Mouse (Mus musculus) T-helper 1 cell (primary cell): Measurements from ENCODE around the gene Tlnrd1.

Experiments used
- in situ Hi-C: fragments of 300-600 bp; cut with MboI, MseI; formaldehyde crosslinking; loops from one replicate; pipeline ENCODE4 v1.15.1; 2025; ENCODE audit warnings: high pct_unique_total_duplicates

Gene Tlnrd1

DNA sequence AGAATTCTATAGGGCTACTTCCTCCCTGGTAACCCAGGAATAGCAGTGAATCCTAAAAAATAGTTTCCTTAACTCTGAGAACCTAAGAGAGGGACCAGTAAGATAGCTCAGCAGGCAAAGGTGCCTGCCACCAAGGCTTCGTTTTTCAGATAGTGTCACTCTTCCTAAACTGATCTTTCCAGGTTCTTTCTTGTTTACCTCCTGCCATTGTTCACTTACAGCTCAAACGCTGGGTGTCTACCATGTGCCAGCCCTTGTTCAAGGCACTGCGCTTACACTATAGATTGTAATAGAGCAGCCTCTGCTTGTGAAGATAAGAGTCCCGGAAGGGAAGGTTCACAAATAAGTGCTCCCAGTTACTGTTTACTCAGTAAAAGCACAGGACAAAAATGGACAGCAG, 1.7 kb upstream of the Tlnrd1 start:
- in situ Hi-C loops, result loop anchor here (10.0 to 25.0 kb wide), 2 partner anchors 231 to 801 kb away; partner anchors contain the start of gene Zfand6

DNA sequence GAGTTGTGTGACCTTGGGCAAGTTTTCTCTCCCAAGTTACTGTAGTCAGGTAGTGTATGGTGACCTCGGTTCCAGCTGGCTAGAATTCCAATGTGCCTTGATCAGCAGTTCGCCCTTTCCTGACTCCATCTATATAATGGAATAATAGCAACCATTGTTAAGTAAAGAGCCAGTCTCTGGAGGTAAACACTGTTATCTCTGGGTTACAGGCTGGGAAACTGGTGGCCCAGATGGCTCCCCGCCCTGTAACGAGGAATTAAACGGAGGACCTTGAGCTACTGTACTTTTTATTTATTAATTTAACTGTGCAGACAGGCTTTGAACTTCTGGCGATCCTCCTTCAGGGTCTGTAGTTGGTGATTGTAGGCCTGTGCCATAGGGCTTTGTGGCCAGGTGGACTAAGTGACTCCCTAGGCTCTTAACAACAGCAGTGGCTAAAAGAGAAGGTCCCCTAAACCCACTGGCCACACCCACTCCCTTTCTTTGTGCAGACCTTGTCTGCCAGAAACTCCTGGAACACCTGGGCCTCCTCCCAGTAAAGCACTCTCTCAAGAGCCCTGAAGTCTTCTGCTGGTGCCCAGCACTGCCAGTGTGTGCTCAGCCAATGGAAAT, 922 bp upstream of the Tlnrd1 start:
- in situ Hi-C loops, result loop anchor here (10.0 to 25.0 kb wide), 2 partner anchors 230 to 802 kb away; partner anchors contain the start of gene Zfand6

DNA sequence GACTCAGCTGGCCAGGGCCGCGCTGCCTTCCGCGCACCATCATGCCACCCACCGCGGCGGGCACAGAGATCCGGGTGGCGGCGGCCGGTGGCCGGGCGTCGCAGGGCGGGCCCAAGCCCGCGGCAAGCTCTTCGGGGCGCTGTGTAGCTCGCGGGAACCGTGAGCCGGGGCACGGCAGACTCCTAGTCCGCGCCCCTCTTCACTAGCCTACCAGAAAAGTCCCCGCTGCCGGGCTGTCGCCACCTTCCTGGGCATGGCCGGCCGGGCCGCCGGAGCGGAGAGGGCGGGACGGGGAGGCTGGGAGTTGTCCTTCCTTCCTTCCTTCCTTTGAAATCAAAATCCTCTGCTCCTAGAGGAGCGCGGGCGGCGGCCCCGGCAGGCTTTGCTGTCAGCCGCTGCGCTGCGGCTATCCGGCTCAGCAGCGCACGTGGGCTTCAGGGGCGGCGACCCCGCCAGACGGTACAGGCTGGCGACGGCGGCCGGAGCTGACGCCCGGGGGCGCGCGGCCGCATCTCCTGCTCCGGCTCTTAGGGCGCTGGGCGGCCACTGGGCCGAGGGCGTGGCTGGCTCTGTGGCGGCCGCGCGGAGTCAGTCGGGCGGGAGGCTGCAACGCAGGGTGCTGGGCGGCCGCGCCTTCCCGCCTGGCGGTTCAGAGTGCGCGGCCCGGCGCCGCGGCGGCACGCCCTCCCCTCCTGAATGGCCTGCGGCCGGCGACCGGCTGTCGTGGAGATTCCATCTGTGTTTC, 657 bp downstream of the Tlnrd1 start:
- in situ Hi-C loops, result loop anchor here (10.0 to 25.0 kb wide), 2 partner anchors 229 to 804 kb away; partner anchors contain the start of gene Zfand6

DNA sequence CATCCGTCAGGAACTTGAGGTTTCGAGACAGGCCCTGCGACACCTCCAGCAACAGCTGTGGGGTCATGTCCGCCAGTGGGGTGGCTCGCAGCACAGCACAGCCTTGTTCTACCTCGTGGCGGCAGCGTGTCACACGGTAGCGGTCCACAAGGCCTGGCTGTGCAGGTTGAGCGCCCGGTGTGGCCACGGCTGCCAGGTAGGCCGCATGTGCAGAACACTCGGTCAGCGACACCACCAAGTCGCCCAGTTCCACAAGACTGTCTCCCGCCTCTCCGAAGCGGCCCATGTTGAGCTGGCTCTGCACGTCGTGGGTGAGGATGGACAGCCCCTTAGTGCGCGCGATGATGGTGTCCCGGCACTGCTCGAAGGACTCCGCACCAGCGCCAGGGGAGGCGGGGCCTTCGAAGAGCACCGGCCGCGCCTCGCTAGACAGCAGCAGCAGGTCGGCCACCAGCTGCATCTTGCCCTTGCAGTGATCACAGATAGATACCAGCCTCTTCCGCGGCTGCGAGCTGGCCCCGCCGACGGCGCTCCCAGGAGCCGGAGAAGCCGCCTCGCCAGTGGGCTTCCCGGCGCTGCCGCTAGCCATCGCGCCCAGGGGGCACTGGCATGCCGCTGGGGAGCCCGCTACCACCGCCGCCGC, 1.4 kb downstream of the Tlnrd1 start:
- in situ Hi-C loops, result loop anchor here (10.0 to 25.0 kb wide), 2 partner anchors 228 to 805 kb away; partner anchors contain the start of gene Zfand6

DNA sequence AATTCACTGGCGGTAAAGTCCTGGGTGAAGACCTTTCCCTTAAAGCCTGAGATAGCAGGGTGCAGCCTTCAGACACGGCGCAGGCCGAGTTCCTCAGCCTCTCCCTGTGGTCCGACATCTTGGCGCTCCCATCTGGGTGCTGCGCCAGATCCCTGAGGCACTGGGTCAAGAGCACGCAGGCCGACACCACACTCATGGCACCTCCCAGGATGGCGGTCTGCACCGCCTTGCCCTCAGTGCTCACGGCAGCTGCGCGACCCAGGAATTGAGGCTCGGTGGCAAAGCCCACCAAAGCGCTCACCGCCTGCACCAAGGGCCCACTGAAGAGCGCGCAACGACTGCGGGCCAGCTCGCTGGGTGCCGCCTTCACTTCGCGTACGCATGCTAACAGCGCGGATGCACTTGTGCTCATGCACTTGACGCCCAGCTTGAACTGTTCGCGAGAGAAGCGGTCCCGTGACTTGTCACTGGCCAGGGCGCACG, 1.9 kb downstream of the Tlnrd1 start:
- in situ Hi-C loops, result loop anchor here (10.0 to 25.0 kb wide), 2 partner anchors 227 to 805 kb away; partner anchors contain the start of gene Zfand6

DNA sequence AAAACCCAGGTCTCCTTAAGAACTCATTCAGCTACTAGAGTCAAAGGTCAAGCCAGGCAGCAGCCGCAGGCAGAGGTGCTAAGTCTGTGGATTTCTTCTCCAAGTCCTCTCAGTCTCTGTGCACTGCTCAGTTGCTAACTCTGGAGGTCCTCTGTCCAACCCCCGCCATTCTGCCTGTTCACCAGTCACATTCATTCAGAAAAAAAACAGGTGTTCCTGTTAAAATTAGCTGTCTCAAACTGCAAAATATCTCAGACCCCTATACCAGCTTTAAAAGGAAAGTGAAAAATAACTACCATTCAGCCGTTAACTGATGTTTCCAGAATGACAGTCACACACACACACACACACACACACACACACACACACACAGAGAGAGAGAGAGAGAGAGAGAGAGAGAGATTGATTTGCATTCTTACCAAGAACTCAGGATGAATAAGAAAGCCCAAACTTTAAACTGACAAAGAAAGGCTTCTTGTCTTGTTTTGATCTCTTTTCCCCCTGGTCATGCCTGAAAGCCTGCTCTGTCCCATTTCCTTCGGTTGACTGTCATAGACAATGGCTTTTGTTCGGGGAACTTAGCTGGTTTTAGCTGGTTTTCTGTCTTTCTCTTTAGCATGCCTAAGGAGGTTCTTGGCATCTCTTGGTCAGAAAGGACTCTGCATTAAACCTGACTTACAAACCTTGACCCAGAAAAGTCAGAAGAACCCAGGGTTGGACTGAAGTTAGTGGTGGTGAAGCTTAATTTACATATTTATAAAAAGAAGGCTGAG, 5.2 kb downstream of the Tlnrd1 start:
- in situ Hi-C loops, result loop anchor here (25.0 kb wide), 1 partner anchor 808 kb away; the partner anchor contains the start of gene Zfand6

DNA sequence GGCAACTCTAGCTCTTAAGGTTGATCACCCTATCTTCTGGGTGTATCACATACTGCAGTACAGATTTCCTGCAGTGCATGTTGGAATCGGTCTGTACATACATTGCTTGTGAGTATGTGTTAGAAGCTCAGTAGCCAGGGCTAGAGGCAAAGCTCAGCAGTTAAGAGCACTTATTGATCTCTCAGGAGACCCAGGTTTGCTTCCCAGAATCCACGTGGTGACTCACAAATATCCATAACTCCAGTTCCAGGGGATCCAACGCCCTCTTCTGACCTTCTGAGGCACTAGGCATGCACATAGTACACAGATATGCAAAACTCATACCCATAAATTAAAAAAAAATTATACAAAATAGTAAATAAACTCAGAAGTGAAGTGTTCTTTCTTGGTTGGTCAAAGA, 7.0 kb downstream of the Tlnrd1 start:
- in situ Hi-C loops, result loop anchor here (25.0 kb wide), 1 partner anchor 810 kb away; the partner anchor contains the start of gene Zfand6

DNA sequence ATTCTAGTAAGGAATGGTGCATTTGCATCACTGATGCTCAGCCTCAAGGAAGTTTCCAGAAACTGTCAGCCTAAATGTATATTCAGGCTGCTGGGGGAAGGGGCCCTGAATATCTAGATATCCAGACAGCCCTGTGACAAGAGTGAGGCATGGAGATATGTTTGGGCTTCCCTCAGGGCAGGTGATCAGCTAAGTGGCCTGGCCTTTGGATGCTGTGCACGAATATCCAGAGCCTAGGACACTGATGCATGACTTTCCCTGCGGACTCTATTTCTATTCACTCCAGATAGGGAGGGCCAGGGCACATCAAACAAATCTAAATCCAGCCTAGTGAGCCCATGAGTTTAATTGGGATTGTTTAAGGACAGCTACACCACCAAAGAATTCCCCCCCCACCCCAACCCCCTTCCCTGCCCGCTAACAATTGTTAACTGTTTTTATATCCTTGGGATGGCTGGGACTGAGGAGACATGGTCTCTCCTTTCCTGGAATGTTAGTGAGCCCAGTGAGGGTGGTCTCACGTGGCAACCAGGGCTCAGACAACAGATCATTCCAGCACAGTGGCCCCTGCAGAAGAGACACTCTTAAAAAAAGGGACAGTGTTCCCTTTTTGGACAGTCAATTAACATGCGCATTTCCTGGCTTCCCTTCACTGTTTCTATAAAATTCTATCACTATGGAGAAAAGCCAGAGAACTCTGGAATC, 14.1 kb downstream of the Tlnrd1 start:
- in situ Hi-C loops, result no loop called here

DNA sequence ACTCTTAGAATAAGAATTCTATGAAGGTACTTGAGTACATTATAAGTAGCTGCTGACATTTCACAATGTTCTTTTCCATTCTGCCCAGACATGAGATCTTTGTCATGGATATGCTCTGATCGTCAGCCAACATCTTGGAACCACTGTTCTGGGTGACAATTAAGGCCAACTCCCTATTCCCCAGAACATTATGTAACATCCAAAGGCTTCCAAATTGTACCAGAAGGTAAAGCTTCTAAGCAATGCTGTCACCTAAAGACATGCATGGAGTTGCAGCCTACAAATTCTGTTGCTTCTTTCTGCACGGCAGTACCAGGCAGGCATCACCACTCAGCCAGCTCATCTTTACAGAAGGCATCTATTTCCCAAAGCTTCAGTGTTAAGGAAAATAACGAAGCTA, 15.9 kb downstream of the Tlnrd1 start:
- in situ Hi-C loops, result no loop called here

DNA sequence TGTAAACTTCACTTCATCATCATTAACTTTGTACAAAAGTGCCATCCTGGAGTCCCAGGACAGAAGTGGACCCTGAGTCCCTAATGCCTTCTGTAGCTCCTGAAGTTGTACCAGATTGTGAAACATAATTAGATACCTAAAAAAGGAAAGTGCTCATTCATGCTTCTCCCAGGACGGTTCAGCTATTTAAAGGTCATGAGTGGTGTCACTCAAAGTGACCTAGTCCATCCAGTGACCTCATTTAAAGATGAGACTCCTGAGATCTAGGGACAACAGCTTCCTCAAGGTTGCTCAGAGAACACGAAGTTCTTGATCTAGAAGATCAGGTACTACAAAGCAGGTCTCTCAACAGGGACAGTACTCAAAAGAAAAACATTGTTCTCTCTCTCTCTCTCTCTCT, 20.6 kb downstream of the Tlnrd1 start:
- in situ Hi-C loops, result no loop called here

DNA sequence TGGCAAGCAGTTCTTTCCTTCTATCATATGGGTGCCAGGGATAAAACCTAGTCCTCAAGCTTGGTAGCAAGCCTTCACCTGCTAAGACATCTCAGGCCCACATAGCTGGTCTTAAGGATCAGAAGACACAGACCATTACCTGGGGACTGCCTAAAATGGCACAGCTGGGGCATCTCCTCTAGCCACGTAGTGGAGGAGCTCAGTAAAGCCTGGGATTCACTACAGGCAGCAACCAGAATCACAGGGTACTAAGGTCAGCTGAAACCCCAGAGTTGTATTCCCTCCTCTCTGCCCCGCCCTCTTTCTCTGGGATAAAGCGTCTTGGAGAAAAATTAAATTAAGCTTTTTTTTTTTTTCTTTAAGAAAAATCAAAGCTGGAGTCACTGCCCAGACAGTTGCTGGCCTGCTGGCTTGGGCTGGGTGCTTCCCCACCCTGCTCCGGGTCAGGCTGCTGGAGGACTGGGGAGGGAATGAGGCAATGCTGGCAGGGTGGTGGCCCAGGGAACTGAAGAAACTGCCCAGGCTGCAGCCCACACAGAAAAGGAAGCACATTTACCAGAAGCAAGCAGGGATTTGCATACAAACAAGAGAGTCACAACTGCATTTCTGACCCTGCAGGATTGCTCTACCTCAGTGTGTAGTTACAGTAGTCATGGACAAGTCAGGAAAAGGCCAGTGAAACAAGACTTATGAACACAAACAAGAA, 24.6 kb downstream of the Tlnrd1 start:
- in situ Hi-C loops, result no loop called here

DNA sequence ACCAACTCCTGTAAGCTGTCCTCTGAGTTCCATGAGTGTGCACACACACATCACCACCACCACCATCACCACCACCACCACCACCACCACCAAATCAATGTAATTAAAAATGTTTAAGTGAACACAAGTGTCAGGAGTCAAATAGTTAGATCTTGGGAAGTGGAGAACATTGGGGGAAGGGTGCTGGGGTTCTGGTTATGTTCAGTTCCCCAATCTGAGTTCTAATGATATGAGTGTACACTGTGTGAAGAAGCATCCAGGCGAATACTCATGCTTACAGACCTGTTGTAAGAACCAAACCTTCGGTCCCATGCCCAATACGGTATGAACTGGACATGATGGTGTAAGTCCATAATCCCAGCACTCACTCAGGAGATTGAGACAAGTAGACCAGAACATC, 26.2 kb downstream of the Tlnrd1 start:
- in situ Hi-C loops, result no loop called here

DNA sequence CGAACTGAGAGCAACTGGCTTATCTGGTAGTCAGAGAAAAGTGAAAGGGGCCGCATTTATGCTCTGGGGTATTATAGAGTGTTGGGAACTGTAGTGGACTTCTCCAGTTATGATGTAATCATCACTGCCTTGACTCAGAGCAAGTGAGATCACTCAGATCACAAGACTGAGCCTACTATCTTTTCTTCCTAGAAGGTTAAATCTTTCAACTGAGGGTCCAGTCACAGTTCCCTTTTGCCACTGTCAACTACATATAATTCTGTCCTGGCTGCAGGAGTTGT, 27.0 kb downstream of the Tlnrd1 start:
- in situ Hi-C loops, result no loop called here

DNA sequence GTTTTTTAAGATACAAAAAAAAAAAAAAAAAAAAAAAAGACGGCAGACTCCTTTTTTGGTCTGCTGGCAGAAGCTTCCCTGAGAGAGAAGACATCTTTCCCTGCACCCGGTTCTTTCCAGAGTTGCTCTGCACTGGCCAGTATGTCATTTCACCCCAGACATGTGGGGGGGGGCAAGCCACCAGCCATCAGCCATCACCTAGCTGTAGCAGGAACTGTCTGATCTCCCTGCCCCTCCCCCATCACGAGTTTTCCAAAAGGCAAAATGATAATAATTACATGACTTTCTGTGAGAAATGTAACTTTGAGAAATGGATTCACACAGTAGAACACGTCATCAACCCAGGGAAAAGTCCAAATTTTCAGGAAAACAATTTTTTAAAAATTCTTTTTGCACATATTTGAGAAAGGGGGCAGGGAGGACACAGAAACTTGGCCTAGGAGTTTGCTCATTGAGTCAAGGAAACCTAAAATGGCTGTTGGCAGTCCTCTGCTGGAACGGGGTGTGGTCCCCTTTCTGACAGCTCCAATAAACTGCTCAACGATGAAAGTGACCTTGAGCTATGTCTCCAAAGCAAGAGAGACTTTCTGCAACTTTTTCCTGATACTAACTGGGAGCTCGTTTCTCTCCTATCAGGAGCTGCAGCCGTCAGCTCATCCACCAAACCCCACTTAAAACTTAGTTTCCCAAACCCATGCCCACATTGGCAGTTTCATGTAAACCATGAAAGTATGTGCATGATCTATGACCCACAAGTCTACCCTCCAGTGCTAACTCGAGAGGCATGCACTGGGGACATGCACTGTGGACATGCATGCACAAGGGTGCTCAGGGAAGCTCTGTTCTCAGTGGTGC, 27.5 kb downstream of the Tlnrd1 start:
- in situ Hi-C loops, result no loop called here

DNA sequence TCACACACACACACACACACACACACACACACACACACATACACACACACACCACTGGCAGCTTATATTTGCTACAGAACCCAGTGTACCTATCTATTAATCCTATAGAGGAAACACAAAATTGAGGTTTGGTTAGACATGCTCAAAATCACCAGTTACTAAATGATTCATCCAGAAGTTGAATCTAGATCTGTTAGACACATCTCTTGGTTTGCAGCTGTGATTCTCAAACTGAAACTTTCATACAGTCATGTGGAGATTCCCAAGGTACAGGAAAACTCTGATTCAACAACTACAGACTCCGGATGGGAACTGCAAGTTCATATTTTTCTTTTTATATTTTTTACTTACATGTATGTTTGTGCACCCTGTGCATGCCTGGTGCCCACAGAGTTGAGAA, 28.9 kb downstream of the Tlnrd1 start:
- in situ Hi-C loops, result no loop called here

DNA sequence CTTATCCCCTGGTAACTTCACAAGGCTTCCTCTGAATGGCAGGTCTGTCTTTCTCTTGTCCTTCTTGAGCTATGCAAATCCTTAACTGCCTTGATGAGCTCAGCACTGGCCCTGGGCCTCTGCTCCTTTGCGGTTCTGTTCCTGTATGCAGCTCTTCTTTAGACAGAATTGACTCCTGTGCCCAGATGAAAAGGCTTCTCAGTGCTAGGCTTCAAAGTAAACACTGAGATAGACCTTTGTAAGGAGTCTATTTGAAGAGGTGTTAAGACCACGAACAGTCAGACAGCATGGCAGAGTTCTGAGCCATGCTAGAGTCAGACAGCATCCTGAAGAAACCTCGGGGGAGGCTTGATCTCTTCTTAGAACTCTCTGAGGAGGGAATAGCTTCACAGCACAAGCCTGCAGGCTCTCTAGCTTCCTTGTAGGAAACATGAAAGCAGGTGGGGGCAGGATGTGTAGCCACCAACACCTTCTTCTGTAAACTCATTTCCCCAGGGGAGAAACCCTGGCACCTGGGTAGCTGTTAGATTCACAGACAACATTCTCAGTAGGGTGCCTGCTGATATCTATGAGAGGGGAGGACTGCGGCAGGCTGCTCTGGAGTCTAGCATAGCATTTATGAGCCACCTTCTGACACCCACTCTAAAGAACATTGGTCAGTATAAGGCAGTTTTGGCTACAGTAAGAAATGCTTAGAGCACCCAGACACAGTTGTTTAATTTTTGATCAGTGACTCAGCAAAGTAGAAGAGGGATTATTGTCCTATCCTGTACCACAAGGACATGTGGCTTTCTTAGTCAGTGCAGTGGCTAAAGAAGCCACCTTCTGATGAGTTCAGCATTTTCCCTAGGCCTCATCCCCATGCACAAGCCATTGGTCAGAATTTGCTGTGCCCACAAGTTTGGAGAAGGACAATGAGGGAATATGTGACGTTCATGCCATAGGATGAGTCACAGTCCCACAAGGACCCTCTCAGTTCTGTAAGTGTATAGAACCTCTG, 31.4 kb downstream of the Tlnrd1 start:
- in situ Hi-C loops, result no loop called here

DNA sequence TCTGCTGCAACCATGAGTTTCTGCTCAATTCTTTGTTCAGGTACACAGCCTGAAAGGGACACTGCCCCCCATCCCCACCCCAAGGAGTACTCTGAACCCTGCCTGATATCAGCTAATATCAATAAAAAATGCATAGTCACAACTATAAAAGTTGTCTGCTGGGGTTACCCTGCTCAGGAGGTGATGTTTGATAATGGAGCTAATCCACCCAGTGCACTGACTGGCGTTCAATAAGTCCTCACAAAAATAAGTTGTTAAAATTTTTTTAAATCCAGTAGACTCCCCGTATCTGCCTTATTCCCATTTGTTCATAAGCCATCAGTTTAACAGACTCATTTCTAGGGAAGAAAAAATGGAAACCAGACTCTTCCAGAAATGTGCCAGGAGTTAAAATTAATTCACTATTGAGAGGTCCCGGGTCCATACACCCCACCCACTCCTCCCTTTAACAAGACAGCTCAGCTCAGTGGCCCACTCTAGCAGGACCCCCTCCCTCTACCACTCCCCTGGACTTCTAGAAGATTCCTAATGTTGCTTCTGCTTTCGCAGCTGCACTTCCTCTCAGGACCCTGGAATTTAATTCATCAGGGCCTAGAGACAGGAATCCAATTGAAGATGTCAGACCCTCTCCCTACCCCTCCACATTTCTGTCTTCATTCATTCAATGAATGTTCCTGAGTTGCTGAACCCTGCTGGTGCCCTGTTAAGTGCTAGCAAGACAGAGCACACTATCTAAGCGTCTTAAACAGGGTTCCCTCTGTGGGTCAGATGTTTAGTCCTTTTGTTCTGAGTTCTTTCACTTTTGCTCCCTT, 32.3 kb downstream of the Tlnrd1 start:
- in situ Hi-C loops, result no loop called here
